Mouse (Mus musculus) mouse trophoblast stem cell (cell line): ENCODE data around the gene Srpk2.
"Not testable (repeated sequence)": the region's sequence is repeated elsewhere in the genome, so short reads cannot be mapped to it uniquely, and the experiment has no call there.

Experiments used
- in situ Hi-C, 2 experiments: fragments of 300-500 bp; cut with MseI, MboI; formaldehyde crosslinking; loops; 2 replicates in 1 of 2; 3 replicates in 1 of 2; pipeline ENCODE4 v1.15.1; 2025

The Srpk2 gene

GRCm38 (mm10) chr5:23566382-23566781 is 118.0 kb downstream of the Srpk2 start:
- in situ Hi-C loops = no loop called here

- in situ Hi-C loops = no loop called here
These were observed 121.9 kb downstream of the Srpk2 start for GRCm38 (mm10) chr5:23562278-23563060.

GRCm38 (mm10) chr5:23561227-23561626 is 123.2 kb downstream of the Srpk2 start:
- in situ Hi-C loops = no loop called here

GRCm38 (mm10) chr5:23560171-23560570 is 124.2 kb downstream of the Srpk2 start:
- in situ Hi-C loops = no loop called here

- in situ Hi-C loops = no loop called here
These were observed 128.2 kb downstream of the Srpk2 start for GRCm38 (mm10) chr5:23556007-23556770.

GRCm38 (mm10) chr5:23553338-23553737 is 131.1 kb downstream of the Srpk2 start:
- in situ Hi-C loops = not testable (repeated sequence)

GRCm38 (mm10) chr5:23551687-23552086 is 132.7 kb downstream of the Srpk2 start:
- in situ Hi-C loops = no loop called here

- in situ Hi-C loops = no loop called here
These were observed 148.7 kb downstream of the Srpk2 start for GRCm38 (mm10) chr5:23535692-23536091.

GRCm38 (mm10) chr5:23531541-23532096 is 152.8 kb downstream of the Srpk2 start:
- in situ Hi-C loops = no loop called here

- in situ Hi-C loops = no loop called here
These were observed 153.3 kb downstream of the Srpk2 start for GRCm38 (mm10) chr5:23531100-23531499.

- in situ Hi-C loops = no loop called here
These were observed 159.8 kb downstream of the Srpk2 start for GRCm38 (mm10) chr5:23524621-23525020.

- in situ Hi-C loops = no loop called here
These were observed 160.5 kb downstream of the Srpk2 start for GRCm38 (mm10) chr5:23523936-23524335.

- in situ Hi-C loops = no loop called here
These were observed 162.8 kb downstream of the Srpk2 start for GRCm38 (mm10) chr5:23521645-23522044.

- in situ Hi-C loops = no loop called here
These were observed 164.7 kb downstream of the Srpk2 start for GRCm38 (mm10) chr5:23519679-23520078.

- in situ Hi-C loops = no loop called here
These were observed 165.7 kb downstream of the Srpk2 start for GRCm38 (mm10) chr5:23518673-23519072.

GRCm38 (mm10) chr5:23517839-23518238 is 166.6 kb downstream of the Srpk2 start:
- in situ Hi-C loops = no loop called here

- in situ Hi-C loops = no loop called here
These were observed 167.5 kb downstream of the Srpk2 start for GRCm38 (mm10) chr5:23516962-23517361.

- in situ Hi-C loops = no loop called here
These were observed 169.4 kb downstream of the Srpk2 start for GRCm38 (mm10) chr5:23515038-23515437.

- in situ Hi-C loops = no loop called here
These were observed 170.9 kb downstream of the Srpk2 start for GRCm38 (mm10) chr5:23513468-23513867.

- in situ Hi-C loops = no loop called here
These were observed 171.9 kb downstream of the Srpk2 start for GRCm38 (mm10) chr5:23512556-23512955.

GRCm38 (mm10) chr5:23511456-23511855 is 173.0 kb downstream of the Srpk2 start:
- in situ Hi-C loops = no loop called here

- in situ Hi-C loops = no loop called here
These were observed 175.8 kb downstream of the Srpk2 start for GRCm38 (mm10) chr5:23508630-23509029.

GRCm38 (mm10) chr5:23507210-23507609 is 177.2 kb downstream of the Srpk2 start:
- in situ Hi-C loops = no loop called here
